Mouse (Mus musculus): ENCODE measurements around the gene Slit1.
A peak's percentile ranks its signal among the peaks of the same experiment; 100 is the strongest.

Gene Slit1

DNA sequence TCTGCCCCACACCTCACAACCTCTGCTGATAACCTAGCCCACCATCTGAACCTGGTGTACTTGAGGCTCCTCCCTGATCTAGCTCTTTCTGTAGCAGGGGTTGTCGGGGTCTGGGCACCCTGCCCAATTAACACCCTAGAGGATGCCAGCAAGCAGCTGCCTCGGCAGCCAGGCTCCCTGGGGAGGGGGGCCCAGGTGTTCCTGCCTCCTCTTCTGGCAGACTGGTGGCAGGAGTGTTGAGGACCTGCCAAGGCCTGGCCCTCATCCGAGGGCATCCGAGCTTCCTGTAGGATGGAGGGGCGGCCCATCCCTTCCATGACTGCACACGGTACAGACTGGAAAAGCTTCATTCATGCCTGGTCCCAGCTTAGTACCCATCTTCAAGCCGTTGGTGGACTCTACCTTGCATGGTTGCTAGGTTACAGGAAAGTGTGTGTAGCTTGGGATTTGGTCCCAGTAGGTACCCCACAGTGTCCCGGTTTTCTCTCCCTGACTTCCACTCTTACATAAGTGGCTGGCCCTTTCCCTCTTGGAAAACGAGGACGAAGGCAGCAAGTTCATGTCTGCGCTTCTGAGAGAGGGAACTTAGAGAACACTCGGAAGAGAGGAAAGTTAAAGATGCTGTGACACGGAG, 57.9 kb downstream of the Slit1 start:
- no peak for DNase-seq

DNA sequence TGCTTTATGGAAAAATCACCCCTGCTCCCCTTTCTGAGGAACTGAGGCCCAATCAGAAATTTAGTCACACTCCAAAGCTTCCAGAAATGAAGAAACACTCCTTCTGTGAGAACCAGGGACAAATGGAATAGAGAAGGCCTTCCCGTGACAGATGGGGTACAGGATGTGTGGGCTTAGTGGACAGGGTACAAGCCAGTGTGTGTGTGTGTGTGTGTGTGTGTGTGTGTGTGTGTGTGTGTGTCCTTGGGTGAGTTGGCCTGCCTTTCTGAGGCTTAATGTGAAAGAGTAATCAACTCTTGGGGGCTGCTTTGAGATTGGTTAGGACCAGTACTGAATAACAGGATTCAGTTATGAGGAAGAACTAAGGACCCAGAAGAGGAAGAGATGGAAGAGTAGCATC, 58.6 kb downstream of the Slit1 start:
- no peak for DNase-seq

DNA sequence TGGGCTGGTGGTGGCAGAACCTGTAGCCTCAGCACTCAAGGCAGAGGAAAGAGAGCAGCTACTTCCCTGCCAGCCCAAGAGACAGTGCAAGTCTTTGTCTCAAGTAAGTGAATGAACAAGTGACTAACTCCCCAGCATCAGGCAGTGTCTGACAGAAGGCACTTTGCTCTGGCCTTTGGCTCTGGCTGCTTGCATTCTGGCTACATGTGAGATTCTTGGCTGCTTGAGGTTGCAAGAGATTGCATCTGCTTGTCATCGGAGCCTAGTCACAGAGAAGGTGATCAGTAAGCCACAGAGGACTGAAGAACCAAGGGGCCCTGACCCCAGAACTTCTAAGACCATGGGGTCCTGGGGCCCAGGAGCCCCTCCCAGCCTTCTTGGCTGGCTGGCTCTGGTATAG, 59.5 kb downstream of the Slit1 start:
- DNase-seq = no peak

DNA sequence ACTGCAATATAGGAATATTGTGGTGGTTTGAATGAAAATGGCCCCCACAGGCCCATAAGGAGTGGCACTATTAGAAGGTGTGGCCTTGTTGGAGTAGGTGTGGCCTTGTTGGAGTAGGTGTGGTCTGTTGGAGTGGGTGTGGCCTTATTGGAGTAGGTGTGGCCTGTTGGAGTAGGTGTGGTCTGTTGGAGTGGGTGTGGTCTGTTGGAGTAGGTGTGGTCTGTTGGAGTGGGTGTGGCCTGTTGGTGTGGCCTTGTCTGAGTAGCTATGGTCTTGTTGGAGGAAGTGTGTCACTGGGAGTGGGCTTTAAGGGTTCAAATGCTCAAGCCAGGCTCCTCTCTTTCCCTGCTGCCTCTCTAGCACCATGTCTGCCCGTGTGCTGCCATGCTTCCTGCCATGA, 63.2 kb downstream of the Slit1 start:
- no peak for DNase-seq

DNA sequence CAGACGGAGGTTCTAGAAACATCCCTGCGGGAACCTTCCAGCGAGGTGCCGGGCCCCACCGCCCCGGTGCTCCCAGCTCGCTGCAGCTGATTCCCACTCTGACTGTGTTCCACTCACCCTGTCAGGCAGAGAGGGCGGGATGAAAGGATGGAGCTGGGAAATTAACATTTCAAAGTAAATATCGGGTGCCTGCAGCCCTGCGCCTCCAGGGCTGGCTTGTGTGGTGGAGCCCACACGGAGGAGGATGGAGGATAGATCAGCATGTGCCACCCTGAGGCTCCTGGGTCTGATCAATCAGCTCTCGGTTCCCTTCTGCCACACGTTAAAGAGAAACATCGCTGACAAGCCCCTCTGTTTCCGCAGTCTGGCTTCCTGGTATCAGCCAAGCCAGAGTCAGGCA, 64.4 kb downstream of the Slit1 start:
- no peak for DNase-seq

DNA sequence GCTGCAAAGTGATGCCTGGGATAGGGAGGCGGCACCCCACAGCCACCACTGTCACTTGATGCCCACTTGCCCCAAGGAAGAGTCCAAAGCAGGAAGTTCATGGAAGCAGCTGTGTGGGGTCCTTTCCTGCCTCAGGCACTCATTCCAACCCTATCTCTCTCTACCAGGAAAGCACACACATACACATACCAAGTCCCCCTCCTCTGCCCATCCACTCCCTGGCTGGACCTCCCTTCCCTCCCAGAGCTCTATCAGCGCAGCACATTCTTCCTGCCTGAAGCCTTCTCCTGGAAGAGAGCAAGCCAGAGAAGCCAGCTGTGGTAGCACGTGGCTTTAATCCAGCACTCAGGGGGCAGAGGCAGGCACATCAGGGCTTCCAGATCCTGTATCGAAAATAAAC, 65.9 kb downstream of the Slit1 start:
- no peak for DNase-seq

DNA sequence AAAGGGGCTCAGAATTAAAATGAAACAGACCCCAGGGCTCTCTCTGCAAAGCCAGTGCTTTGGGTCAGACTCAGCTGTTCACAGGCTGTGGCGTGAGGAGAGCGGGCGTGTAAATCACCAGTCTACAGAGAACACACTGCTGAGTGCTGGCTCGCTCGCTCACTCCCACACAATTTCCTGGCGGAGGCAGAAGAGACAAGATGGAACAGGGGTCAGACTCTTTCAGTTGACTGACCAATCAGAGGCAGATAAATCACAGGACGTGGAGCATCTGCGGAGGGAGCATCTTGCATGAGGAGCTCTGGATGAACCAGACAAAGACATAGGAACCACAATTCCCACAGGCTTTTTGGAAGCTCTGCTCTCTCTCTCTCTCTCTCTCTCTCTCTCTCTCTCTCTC, 67.9 kb downstream of the Slit1 start:
- DNase-seq = peak; percentile 39

DNA sequence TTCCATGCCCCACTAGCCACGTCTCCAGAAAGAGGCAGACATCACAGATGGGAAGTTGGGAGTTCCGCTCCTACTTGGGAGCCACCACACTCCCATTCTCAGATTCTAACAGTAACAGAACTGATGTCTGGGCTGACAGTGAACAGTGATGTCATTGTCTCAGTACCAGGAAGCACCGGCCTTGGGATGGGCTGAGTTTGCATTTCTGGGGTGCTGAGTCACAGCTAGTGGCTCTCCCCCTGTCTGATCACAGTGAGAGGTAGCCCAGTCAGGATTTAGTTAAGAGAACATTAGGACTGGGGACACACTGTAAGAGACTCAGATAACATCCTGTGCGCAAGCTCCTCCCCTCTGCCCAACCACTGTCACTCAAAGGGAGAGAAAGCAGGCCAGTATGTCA, 69.1 kb downstream of the Slit1 start:
- no peak for DNase-seq

DNA sequence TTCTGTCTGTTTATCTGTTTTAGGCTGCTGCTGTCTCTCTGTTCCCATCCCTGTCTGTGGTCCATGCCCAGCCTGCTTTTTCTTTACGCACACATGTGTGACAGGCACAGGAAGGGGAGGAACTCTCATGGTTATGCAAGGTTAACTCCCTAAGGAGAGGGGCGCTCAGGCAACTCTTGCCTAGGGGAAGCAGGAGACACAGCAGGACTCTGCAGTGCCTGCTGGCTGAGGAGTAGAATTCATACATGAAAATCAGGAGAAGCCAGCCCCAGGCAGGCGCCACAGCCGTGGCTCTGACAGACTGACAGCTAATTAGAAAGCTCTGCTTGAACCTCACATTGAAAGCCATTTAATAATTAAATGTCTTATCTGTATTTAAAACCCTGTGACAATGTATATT, 70.6 kb downstream of the Slit1 start:
- DNase-seq = no peak

DNA sequence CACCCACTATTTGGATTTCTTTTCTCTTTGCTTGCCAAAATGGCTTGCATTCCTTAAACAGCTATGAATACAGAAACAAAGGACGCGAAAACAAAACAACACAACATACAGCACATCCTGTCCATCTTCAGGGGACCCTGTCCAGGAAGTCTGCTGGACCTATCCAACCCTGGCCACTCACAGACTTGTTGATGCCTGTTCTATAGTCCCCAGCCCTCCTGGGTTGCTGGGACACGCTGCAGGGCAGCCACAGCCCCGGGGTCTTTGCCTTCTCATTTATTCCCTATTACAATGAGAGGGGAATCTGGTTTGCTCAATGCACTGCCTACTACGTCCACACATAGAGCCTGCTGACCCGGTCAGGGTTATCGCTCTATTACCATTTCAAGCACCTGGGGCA, 72.5 kb downstream of the Slit1 start:
- DNase-seq = peak; percentile 20

DNA sequence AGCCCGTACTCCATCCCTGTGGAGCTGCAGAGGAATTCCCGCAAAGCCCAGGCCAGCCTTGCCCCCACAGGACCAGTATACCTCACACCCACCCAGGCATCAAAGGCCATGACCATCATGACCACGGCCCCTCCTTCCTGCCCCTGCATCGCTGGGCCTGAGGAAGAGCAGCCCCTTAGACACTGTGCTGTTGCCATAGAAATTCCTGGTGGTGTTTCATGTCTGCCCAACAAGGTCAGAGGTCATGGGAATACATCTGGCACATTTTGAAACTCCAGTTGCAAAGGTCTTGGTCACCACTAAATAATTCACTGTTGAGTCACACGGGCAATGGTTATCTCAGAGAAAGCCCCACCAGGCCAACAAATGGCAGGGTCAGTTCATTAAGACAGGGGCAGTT, 73.0 kb downstream of the Slit1 start:
- peak; percentile 22 for DNase-seq

DNA sequence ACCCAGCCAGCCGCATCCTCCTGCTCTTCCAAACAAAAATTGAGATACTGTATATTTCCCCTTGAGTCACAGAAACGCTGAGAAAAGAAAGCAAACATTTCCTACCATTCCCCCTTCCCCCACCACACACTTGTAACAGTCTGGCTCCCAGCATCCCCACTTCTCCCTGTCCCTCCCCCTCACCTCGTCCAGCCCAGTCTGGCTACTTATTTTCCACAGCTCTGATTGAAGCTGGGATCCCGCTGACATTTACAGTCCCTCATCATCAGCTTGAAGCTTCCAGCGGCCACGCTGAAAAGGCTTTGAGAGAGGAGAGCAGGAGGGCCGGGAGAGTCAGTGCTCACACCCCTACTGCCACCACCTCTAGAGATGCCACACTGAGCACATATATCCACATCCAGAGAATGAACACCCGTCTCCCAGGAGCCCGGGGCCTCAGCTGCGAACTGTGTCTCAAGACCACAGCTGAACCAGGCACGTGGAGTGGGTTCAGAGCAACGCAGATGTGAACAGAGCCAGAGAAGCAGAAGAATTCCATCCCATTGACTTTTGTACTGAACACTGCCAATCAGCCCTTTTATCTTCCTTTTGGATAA, 73.6 kb downstream of the Slit1 start:
- no peak for DNase-seq

DNA sequence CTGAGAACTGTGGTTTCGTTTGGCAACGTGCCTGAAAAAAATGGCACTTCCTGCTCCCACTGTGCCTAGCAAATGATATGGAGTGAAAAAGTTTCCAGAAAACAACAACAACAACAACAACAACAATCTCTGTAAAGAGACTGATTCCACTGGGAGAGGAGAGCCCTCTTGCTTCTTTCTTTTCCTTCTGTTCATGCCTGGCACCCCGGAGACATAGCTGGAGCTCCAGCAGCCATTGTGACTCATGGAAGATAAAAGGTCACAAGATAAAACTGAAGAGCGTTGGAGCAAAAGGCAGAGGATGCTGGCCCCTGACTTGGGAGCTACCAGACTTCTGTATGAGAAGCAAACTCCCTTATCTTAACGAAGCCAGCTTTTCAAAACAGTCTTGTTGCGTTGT, 75.9 kb downstream of the Slit1 start:
- no peak for DNase-seq

DNA sequence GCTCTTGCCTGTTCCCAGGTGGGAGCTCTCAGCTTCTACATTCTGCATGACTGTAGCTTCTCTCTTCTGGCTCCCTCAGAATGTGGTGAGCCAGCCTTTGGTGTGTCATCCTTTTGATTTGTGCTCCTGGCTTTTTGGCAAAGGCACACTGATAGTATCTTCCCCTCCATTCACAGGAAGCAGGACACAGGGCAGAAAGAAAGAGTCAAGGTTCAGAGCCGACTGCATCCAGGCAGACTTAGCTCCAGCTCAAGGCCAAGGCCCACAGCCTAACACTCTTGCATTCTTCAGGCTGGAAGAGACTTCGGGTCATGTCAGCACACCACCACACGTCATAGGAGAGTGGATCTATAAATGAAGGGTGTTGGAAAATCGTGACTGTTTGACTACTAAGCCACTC, 77.5 kb downstream of the Slit1 start:
- DNase-seq = no peak

DNA sequence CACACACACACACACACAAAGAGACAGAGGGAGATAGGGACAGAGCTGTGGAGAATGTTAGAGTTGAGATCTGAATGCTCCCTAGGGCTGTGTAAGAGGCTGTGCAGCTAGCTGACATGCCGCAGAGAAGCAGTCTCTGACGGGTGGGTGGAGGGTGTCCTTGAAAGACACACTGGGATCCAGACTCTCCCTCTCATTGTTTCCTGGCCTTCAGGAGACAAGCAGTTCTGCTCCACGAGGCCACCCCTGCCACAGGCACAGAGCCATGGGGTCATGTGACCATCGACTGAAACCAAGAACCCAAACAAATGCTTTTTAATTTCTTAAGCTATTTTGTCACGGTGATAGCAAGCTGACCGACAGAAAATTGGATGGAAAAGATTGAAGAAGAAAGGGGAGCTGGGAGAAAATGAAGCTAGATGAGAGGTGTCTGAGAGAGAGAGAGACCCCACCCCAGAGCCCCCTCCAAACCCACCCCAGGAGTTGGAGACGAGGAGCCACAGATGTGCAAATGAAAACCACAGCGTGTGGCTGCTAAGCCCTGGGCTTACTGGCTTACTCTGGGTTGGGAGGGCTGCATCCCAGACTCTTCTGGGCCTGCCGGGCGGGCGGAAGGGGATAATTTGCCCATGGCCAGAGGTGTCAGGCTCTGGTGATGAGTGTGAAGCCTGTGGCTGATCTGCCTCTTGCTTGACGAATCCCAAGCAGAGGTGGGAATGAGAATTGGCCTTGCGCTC, 79.8 kb downstream of the Slit1 start:
- DNase-seq = no peak

DNA sequence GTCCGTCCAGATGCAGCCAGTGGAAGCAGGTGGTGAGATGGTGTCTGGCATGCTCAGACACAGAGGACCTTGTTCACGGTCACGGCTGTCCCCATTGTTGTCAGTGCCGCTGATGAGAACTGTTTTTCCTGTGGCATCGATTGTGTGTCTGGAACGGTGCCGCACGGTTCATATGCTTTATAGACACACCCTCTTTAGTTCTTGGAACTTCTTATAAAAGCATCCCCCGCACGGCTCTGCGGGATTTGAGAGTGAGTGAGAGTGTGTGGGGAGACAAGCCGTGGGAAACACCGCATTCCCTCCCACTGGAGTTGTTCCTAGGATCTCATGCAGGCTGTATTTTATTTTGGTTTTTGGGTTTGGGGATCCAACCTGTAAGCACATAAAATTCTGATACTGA, 82.0 kb downstream of the Slit1 start:
- DNase-seq = no peak

DNA sequence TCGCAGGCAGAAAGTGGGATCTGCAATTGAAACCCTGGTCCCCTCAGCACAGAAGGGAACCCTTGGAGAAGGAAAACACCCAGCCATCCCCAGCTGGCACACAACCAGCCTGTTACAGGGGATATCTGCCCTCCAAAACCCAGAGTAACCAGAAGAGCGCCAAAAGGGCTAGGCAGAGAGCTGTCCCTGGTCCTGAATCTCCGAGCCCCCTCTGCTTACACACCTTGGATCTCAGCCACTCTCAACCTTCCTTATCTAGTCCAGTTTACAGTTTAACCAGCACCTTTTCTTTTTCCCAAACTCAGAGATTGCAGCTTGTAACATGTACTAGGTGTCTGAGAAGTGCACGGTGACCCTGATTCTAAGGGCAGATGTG, 82.5 kb downstream of the Slit1 start:
- DNase-seq = peak; percentile 52

DNA sequence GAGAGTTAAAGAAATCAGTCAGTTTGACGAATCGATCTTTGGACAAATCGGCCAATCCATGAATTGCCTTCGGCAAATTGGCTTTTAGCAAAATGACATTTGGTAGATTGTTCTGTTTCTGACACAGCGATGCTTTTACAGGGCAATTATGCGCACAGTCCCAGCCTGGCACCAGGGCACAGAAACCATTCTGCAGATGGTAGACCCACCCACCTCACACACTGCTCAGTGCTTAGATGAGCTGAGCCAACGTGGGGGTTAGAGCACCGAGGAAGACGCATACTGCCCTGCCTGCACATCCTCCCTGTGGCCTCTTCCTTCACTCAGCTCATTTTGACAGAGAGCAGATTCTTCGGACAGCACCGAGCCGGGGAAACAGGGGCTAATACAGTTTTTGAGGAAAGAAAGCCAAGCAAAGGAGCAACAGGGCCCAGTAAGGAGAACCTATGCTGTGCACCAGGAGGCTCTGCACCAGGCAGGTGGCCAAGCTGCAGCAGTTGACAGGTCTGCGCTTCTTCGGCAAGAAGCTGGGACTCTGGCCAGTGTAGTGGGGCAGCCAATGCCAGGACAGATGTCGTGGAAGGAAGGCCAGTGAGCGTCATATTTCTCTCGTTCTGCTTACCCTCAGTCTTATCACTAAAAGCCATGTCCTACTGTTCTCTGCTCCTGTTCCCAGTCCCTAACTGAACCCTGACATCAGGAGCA, 83.0 kb downstream of the Slit1 start:
- no peak for DNase-seq

DNA sequence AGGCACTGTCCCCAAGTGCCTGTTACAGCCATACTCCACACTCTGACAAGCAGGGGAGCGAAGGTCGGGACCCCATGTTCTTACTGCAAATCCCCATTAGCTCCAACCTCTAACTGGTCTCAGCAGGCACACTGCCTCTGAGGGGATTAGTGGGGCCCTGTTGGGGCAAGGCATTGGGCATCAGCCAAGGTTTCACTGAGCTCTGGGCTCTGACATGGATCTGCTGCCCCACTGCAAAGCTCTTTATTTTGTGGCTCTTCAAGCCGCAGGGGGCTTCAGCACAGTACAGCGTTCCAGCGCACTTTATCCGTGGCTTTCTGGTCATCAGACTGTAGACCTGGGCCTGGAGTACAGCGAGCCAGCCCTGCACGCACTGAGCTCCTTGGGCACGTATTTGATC, 86.0 kb downstream of the Slit1 start:
- DNase-seq = no peak

DNA sequence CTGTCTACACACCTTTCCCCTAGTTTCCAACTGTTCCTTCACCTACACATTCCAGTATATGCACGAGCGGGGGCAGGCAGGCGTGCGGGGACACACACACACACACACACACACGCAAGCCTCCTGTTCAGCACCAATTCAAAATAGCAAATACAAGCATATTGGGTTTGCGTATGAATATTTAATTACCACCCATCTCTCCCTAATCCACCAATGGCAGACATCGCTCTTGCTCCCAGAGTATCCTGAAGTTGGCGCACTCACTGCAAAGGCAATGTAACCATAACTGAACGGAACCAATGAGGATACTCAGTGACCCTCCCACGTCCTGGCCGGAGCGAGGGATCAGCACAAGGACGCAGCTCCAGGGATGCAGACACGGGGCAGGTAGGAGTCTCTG, 86.8 kb downstream of the Slit1 start:
- no peak for DNase-seq

DNA sequence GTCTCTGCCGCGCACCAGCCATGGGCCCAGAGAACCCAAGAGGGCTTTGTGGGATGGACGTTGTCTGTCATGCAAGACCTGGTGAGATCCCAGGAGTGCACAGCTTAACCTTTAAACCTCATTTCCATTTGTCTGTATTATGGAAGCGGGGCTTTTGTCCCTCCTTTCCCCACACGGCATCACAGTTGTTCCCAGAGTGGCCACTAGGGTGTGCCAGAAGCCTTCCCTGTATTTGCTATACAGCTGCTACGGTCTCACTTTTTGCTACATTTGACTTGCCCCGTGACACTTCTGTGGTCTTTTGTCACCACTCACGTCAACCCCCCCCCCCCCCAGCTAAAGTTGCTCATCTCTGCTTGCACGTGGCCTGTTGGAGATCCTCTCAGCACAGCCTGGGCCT, 87.5 kb downstream of the Slit1 start:
- DNase-seq = peak; percentile 62

DNA sequence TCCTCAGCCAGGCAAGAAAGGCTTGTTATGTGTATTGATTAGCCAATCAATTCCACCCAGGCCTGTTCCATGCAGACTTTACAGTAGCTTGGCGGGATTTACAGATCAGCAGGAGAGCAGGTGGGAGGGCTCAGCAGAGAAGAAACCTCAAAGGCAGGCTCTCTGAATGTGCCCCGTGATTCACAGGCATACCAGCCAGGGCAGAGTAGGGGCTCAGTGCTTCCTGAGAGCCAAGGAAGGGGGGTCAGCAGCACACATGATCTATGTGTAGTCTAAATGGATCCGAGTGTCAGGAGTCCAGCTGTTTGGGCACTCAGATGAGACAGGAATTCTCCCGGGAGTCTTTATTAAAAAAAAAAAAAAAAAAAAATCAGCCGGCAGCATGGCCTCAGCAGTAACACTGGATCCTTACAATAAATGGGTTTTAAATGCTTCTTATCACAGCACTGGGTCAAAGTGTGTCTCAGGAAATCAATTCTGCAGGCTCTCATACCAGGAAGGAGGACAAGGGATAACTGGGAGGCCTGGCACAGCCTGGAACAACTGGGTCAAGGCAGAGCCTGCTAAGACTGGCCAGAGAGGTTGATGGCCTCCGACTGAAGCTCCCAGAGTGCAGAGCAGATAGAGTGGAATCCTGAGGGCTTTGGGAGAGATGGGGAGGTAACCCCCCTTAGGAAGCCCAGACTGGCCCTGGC, 88.2 kb downstream of the Slit1 start:
- DNase-seq = no peak

DNA sequence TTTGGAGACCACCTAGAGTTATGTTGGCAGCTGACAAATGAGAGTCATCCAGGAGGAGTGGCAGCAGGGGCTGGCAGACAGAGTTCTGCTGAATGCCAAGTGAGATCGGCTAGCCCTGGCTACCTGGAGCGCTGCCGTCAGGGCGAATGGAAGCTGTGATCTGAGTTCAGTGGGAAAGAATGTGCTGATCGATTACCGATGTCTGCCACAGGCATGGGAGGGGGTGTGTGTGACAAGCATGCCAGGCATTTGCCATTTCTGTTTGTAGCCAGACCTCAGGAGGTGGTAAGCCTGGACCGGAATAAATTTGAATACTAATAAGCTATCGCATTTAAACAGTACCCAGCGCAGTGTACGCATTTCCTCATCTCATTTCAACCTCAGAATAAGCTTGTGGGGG, 91.5 kb downstream of the Slit1 start:
- DNase-seq = no peak

Data from kidney, postnatal 14 days (tissue).